Mouse (Mus musculus): ENCODE data around the gene Mto1.

- TF ChIP-seq GATA1 (IDR thresholded peaks at IDR 0.05; ENCODE audit: low read length) = no peak
- no peak for TF ChIP-seq TAL1 (IDR thresholded peaks at IDR 0.05; ENCODE audit: low read length)
These were observed 53.3 kb downstream of the Mto1 start for GRCm38 (mm10) chr9:78501284-78501683.

Measured in erythroblast, embryonic 14.5 days (primary cell).